Mouse (Mus musculus): ENCODE data around the gene BC024978.

GRCm38 (mm10) chr7:27195681-27196611 lies at the start of gene BC024978, which contains the start of gene Snrpa:
- TF ChIP-seq CTCF (conservative IDR thresholded peaks at IDR 0.05 in 1 of 2, IDR thresholded peaks at IDR 0.05 in 1 of 2; ENCODE audit: low read depth in 2 of 2, low read length in 2 of 2), result no peak
- peak; percentile 55; the same call in 1 of the 2 replicates for TF ChIP-seq EP300 (IDR thresholded peaks at IDR 0.05; ENCODE audit: low read length)
- TF ChIP-seq CHD1 (IDR thresholded peaks at IDR 0.05; ENCODE audit: low read depth, low read length), result peak; percentile 53
- peak; percentile 80 for TF ChIP-seq POLR2A (IDR thresholded peaks at IDR 0.05; ENCODE audit: low read depth, low read length)

All from CH12.LX (cell line).